Mouse (Mus musculus): Measurements from ENCODE around the gene Elf3. TPM values are rescaled to one million over a fixed set of nuclear protein-coding genes. Genes with fewer than 3 reads are reported as not detected.
"Not testable (repeated sequence)": the region's sequence is repeated elsewhere in the genome, so short reads cannot be mapped to it uniquely, and the experiment has no call there.

The Elf3 gene
- polyA plus RNA-seq, 1 experiment from 2014 or later: 0.35 TPM

DNA sequence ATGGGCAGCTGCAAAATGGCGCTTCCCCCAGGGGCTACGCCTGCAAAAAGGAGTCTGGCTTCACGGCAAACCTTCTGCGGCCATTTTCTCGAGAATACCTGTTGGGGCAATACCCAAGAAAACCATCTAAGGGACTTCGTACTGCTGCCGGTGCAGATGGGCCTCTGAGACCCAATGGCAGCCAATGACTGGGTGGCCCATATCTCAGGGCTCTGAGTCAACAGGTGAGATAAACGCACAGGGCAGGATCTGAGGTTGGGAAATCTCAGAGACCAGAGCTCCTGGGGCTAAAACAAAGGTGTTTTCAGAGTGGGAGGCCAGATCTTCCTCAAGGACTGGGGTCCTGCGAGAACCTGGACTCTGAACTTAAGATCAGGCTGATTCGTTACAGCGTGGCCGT lies 23.6 kb downstream of the Elf3 start:
- Histone ChIP-seq H3K27ac (replicated peaks) (no peak overlapping the region), H3K4me3 (replicated peaks) (no peak overlapping the region), H3K4me1 (no peaks in the 10 kb centered on the region), H3K9ac (replicated peaks) (no peak overlapping the region), H3K36me3 (no peaks in the 10 kb centered on the region), H3K9me3 (replicated peaks) (no peaks in the 10 kb centered on the region), H3K4me2 (no peak overlapping the region), H3K27me3 (replicated peaks) (no peaks in the 10 kb centered on the region)
- WGBS: 93% methylated on average over 12 of the region's 12 CpGs
- ATAC-seq (ENCODE audit: low FRiP score): no peak

- no peaks in the 10 kb centered on the region for H3K9me3 ChIP-seq (replicated peaks)
- H3K4me3 ChIP-seq (replicated peaks): no peak overlapping the region
- no peak overlapping the region for H3K4me2 ChIP-seq
- no peak for ATAC-seq (ENCODE audit: low FRiP score)
- H3K4me1 ChIP-seq: no peaks in the 10 kb centered on the region
- no peaks in the 10 kb centered on the region for H3K27me3 ChIP-seq (replicated peaks)
- 93% methylated on average over 6 of the region's 6 CpGs for WGBS
- H3K9ac ChIP-seq (replicated peaks): no peak overlapping the region
- H3K36me3 ChIP-seq: no peaks in the 10 kb centered on the region
- H3K27ac ChIP-seq (replicated peaks): no peak overlapping the region
These were observed 24.4 kb downstream of the Elf3 start for GRCm38 (mm10) chr1:135233961-135234360.

- not testable (repeated sequence) for H3K36me3 ChIP-seq; H3K9ac ChIP-seq (replicated peaks); H3K4me2 ChIP-seq; H3K4me1 ChIP-seq; H3K4me3 ChIP-seq (replicated peaks); H3K27me3 ChIP-seq (replicated peaks); ATAC-seq (ENCODE audit: low FRiP score); H3K9me3 ChIP-seq (replicated peaks); H3K27ac ChIP-seq (replicated peaks)
- 87% methylated on average over 20 of the region's 20 CpGs for WGBS
These were observed 26.5 kb downstream of the Elf3 start for GRCm38 (mm10) chr1:135231878-135232277.

DNA sequence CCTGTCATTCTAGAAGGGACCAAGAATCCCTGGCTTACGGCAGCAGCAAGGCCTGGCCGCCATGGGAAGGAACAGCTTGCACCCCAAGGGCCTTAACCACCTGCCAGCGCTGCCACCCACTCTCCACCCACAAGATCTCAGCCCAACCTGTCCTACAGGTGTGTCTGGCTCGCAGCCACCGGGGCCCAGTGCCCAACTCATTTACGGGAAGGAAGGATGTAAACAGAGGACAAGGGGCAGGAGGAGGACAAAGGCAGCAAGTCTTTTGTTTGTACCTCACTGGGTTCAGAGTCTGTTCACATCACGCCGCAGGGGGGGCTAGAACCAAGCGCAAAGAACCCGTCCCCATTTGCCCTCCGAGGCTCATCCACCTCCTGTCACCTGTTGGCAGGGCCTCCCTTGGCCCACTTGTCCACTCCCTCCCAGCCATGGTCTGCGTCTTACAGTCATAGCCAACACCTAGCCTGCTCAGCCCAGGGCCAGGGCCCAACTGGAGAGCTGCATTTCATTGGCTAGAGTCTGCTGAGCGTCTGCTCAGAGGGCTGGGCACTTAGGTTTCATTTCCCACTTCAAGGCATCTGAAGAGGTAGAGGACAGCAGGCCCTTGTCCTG lies 30.9 kb downstream of the Elf3 start:
- no peak for ATAC-seq (ENCODE audit: low FRiP score)
- 85% methylated on average over 13 of the region's 13 CpGs for WGBS
- Histone ChIP-seq H3K36me3 (no peaks in the 10 kb centered on the region), H3K4me1 (no peaks in the 10 kb centered on the region), H3K27ac (replicated peaks) (no peak overlapping the region), H3K9me3 (replicated peaks) (no peaks in the 10 kb centered on the region), H3K27me3 (replicated peaks) (no peaks in the 10 kb centered on the region), H3K4me3 (replicated peaks) (no peak overlapping the region), H3K9ac (replicated peaks) (no peak overlapping the region), H3K4me2 (no peak overlapping the region)

DNA sequence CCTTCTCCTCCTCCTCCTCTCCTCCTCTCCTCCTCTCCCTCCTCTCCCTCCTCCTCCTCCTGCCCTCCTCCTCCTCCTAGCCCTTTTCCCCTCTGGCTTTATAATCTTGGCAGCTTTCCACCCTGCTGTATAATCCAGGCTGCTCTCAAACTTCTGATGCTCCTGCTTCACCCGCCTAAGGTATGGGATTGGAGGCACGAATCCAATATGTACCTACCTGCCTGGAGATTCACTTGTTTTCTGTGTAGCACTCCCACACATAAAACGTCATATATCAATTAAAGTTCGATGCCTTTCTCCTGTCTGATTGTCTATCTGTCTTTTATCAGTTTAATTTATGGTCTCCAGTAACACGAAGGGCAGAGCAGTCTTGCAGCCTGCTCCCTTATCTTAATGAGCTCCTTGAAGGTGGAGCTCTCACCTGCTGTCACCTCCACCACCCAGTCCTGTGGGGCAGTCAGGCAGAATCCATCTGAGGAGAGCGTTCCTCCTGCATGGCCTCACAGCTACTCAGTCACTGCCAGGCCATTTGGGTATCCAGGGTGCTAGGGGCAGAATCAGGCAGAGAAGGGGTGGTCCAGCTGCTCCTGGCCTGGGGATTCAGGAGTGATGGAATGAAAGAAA lies 33.3 kb downstream of the Elf3 start:
- H3K27ac ChIP-seq (replicated peaks): no peak overlapping the region
- no peaks in the 10 kb centered on the region for H3K9me3 ChIP-seq (replicated peaks)
- 45% methylated on average over 6 of the region's 6 CpGs for WGBS
- H3K4me3 ChIP-seq (replicated peaks): no peak overlapping the region
- H3K9ac ChIP-seq (replicated peaks): no peak overlapping the region
- no peak for ATAC-seq (ENCODE audit: low FRiP score)
- no peak overlapping the region for H3K4me2 ChIP-seq
- H3K27me3 ChIP-seq (replicated peaks): no peaks in the 10 kb centered on the region
- H3K36me3 ChIP-seq: no peaks in the 10 kb centered on the region
- H3K4me1 ChIP-seq: no peaks in the 10 kb centered on the region

GRCm38 (mm10) chr1:135224147-135224546 lies 34.2 kb downstream of the Elf3 start:
- ATAC-seq (ENCODE audit: low FRiP score): no peak
- Histone ChIP-seq H3K27ac (replicated peaks) (no peak overlapping the region), H3K4me1 (no peaks in the 10 kb centered on the region), H3K4me3 (replicated peaks) (no peak overlapping the region), H3K9ac (replicated peaks) (no peak overlapping the region), H3K36me3 (no peaks in the 10 kb centered on the region), H3K27me3 (replicated peaks) (no peaks in the 10 kb centered on the region), H3K4me2 (no peak overlapping the region), H3K9me3 (replicated peaks) (no peaks in the 10 kb centered on the region)
- 86% methylated on average over 3 of the region's 3 CpGs for WGBS

DNA sequence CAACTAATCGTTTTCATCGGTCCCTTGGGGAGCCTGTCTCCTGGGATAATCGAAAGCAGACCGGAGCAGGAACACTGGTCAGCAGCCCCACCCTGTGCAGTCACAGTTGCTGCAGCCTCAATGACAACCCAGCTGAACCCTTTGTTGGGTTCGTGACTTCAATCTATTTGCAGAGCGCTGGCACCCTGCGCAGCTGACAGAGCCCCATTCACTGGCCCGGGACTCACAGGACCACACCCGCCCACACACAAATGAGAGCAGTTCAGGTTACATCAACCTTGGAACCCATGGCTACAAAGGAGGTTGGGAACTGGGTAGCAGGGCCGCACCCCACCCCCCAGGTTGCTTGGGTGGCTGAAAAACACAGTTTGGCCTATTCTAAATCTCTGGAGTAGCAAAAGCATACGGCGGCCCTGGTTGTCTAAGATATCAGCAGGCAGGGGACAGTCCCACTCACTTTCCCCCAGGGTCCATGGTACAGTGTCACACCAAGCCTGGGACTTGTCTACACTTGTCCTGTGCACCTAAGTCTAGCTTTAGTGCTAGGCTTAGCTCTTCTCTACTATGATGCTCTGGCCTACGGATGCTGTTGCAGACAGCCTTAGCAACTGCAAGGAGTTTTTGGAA lies 40.6 kb downstream of the Elf3 start:
- H3K9me3 ChIP-seq (replicated peaks): no peaks in the 10 kb centered on the region
- H3K4me1 ChIP-seq: no peaks in the 10 kb centered on the region
- no peak for ATAC-seq (ENCODE audit: low FRiP score)
- 55% methylated on average over 13 of the region's 13 CpGs for WGBS
- H3K36me3 ChIP-seq: no peaks in the 10 kb centered on the region
- H3K9ac ChIP-seq (replicated peaks): no peak overlapping the region
- H3K4me2 ChIP-seq: no peak overlapping the region
- no peaks in the 10 kb centered on the region for H3K27me3 ChIP-seq (replicated peaks)
- no peak overlapping the region for H3K4me3 ChIP-seq (replicated peaks)
- H3K27ac ChIP-seq (replicated peaks): no peak overlapping the region

GRCm38 (mm10) chr1:135213772-135214640 lies 44.4 kb downstream of the Elf3 start:
- H3K27ac ChIP-seq (replicated peaks): no peak overlapping the region
- 92% methylated on average over 9 of the region's 9 CpGs for WGBS
- ATAC-seq (ENCODE audit: low FRiP score): no peak
- H3K9me3 ChIP-seq (replicated peaks): no peaks in the 10 kb centered on the region
- H3K4me2 ChIP-seq: no peak overlapping the region
- H3K4me1 ChIP-seq: no peaks in the 10 kb centered on the region
- no peaks in the 10 kb centered on the region for H3K27me3 ChIP-seq (replicated peaks)
- H3K4me3 ChIP-seq (replicated peaks): no peak overlapping the region
- no peaks in the 10 kb centered on the region for H3K36me3 ChIP-seq
- no peak overlapping the region for H3K9ac ChIP-seq (replicated peaks)

GRCm38 (mm10) chr1:135210421-135210820 lies 47.9 kb downstream of the Elf3 start:
- no peak for ATAC-seq (ENCODE audit: low FRiP score)

GRCm38 (mm10) chr1:135208716-135209115 lies 49.7 kb downstream of the Elf3 start:
- Histone ChIP-seq H3K27ac (replicated peaks) (no peak overlapping the region), H3K27me3 (replicated peaks) (no peaks in the 10 kb centered on the region), H3K9me3 (replicated peaks) (no peaks in the 10 kb centered on the region), H3K9ac (replicated peaks) (no peak overlapping the region), H3K4me2 (no peak overlapping the region), H3K4me3 (replicated peaks) (no peak overlapping the region), H3K4me1 (no peaks in the 10 kb centered on the region), H3K36me3 (no peaks in the 10 kb centered on the region)
- 77% methylated on average over 9 of the region's 9 CpGs for WGBS
- no peak for ATAC-seq (ENCODE audit: low FRiP score)

More at GRCm38 (mm10) chr1:135210421-135210820, 47.9 kb downstream of the Elf3 start:
- Histone ChIP-seq H3K4me1 (no peaks in the 10 kb centered on the region), H3K27ac (replicated peaks) (no peak overlapping the region), H3K4me2 (no peak overlapping the region), H3K27me3 (replicated peaks) (no peaks in the 10 kb centered on the region), H3K4me3 (replicated peaks) (no peak overlapping the region), H3K9me3 (replicated peaks) (no peaks in the 10 kb centered on the region), H3K9ac (replicated peaks) (no peak overlapping the region), H3K36me3 (no peaks in the 10 kb centered on the region)
- WGBS: 65% methylated on average over 5 of the region's 5 CpGs

DNA sequence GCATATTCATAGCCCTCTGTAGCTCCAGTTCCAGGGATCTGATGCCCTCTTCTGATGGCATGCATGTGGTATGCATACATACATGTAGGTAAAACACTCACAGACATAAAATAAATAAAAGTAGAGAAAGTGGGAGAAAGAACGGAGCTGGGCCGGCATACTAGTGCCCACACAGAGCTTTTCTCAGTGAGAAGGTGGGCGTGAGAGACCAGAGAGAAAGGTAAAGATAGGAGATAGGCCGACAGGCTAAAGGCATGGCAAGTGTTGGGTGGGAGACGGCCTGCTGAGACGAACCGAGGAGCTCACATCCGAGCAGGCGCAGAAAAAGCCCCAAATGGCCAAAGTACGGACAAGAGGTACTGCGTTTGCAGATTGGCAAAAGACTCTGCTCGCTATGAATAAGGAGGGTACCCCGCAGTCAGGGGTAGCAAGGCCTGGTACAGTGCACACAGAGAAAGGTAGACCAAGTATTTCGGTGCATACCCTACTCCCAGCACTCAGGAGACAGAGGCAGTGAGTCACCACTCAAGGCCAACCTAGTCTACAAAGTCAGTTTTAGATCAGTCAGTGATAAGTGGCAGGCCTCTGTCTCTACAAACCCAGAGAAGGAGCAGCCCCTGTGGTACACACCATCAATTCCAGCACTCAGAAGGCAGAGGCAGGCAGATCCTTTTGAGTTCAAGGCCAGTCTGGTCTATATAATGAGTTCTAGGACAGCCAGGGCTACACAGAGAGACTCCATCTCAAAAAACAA lies 51.6 kb downstream of the Elf3 start:
- 94% methylated on average over 14 of the region's 14 CpGs for WGBS
- no peak overlapping the region for H3K4me3 ChIP-seq (replicated peaks)
- no peak overlapping the region for H3K9ac ChIP-seq (replicated peaks)
- no peaks in the 10 kb centered on the region for H3K4me1 ChIP-seq
- H3K36me3 ChIP-seq: no peaks in the 10 kb centered on the region
- no peaks in the 10 kb centered on the region for H3K9me3 ChIP-seq (replicated peaks)
- no peak overlapping the region for H3K27ac ChIP-seq (replicated peaks)
- H3K4me2 ChIP-seq: no peak overlapping the region
- H3K27me3 ChIP-seq (replicated peaks): no peaks in the 10 kb centered on the region
- ATAC-seq (ENCODE audit: low FRiP score): no peak

Measured in neural tube, embryonic 15.5 days (tissue).